Mouse (Mus musculus) yolk sac, embryonic 10.5 days (tissue): Measurements from ENCODE around the gene Clmp.
A peak's percentile ranks its signal among the peaks of the same experiment; 100 is the strongest.
"Not testable (repeated sequence)": the region's sequence is repeated elsewhere in the genome, so short reads cannot be mapped to it uniquely, and the experiment has no call there.

Source experiments
- DNase-seq: peaks from one replicate; pipeline ENCODE4 v3.0.0-alpha.2; 2017; ENCODE audit warnings: low spot score

Clmp gene

GRCm38 (mm10) chr9:40731591-40732048 is 45.9 kb downstream of the Clmp start:
- DNase-seq, result peak; percentile 38

DNA sequence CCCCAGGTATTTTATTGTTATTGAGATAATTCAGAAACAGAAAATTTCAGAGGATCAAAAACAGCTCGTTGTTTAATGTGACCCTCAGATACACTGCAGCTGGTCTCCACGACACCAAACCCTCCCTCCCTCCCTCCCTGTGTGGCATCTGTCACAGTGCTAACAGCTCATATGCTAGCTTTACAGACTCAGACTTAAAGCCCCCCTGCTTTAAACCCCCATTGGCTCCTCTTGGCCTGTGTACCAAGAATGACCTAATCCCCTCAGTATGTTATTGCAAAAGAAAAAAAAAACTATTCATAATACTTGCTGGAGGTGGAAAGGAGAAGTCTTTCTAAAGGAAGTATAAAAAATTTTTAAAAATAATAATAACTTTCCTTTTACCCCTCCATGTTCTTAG is 46.5 kb downstream of the Clmp start:
- no peak for DNase-seq

DNA sequence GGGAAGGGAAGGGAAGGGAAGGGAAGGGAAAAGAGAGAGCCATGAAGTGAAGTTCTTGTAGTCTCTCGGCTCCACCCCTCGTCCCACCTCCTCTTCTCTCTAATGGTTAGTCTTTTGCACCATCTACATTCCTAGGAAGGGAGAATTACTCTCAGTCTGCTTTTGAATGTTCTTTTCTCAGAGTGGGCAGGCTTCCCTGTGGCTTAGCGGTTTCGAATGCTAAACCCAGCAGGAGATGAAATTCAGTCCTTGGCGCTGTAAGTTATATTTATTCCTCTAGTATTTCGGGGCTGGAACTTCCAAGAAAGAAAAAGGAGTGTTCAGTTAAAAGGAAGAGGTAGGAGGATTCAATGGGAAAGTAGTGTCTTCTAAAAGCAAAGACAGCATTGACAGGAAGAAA is 51.4 kb downstream of the Clmp start:
- no peak for DNase-seq

- peak; percentile 24 for DNase-seq
These were observed 57.8 kb downstream of the Clmp start for GRCm38 (mm10) chr9:40743525-40744034.

- DNase-seq, result peak; percentile 69
These were observed 58.5 kb downstream of the Clmp start for GRCm38 (mm10) chr9:40744233-40744632.

DNA sequence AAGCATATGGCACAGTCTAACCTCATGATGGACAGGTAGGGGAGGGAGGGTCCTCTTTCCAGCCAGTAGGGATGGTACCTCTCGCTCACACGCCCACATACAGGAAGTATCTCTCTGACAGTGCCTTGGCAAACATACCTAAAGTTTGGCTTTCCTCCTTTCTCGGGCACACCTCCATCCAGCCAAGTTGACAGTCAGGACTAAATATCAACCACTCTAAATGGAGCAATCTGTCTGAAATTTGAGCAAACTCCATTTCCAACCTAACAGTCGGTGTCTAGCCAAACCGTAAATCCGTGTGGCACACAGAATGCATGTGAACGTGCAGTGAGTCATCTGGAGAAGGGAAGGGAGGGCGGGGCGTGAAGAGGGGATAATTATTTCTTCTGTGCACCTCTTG is 61.0 kb downstream of the Clmp start:
- no peak for DNase-seq

- no peak for DNase-seq
These were observed 61.5 kb downstream of the Clmp start for GRCm38 (mm10) chr9:40747249-40747648.

DNA sequence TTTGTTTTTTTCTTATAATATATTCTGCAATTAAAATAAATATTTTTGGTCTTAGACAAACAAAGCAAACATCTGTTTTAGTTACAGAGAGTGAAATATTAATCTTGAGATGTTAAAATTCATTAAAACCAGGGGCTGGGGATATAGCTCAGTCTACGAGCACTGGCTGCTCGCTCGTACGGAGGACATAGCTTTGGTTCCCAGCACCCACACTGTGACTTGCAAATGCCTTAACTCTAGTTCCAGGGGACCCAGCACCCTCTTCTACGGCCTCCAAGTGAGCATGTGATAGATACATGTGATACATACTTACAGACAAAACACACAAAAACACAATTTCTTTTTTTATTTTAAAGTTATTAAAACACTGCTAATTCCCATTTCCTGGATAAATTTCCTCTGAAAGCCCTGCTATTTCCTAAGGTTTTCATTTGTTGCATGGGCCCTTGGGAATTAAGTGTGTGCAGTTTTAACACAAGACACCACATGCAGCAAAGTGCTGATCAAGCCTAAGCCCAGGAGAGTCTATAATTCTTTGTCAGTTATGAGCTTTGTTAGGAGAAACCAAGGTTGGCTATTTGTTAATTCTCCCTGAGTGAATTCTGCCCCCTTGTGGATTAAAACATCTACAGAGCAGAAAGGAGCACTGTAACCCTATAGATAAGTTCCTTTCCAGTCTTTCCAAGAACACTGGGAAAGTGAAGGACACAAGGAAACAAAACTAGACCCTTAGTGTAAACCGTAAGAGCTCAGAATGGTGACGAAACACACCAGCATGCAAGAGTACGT is 64.3 kb downstream of the Clmp start:
- DNase-seq, result peak; percentile 62

DNA sequence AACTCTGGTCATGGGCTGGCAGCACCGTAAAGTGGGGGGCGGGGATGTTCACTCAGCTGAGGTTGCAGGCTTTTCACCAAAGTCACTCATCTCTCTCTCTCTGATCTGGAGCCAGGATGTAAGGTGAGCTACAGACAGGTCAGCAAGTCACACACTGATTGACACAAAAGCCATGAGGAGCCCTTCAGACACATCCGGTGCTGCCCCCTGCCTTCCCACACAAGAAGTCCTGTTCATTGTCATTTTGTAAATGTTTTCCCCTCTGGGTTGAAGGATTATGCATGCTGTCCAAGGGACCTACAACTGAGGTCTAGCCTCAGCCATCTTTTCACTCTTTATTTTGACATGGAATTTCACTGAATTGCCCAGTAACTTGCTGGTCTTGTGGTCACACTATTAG is 66.0 kb downstream of the Clmp start:
- no peak for DNase-seq

GRCm38 (mm10) chr9:40756401-40756800 is 70.6 kb downstream of the Clmp start:
- no peak for DNase-seq

DNA sequence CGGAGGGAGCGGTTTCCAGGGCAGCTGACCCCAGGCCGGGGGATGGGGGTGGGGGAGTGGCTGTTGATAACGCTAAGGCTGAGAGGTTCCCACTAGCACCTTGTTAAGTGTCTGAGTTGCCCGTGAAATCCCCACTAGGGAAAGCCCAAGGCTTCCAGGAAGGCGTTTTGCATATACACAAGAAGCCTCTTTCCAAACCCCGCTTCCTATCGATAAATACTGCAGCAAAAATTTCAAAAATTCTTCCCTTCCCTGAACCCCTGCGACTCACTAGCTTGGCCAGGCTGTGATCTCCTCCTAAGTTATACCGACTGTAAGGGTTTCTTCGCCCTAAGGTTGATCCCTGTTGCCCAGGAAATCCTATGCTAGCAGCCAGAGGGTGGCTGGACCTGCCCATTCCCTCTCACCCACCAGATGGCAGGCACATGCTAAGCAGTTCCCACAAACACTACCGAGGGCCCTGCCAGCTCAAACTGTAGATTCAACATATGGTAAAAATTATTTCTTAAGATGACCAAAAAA is 71.4 kb downstream of the Clmp start:
- no peak for DNase-seq

GRCm38 (mm10) chr9:40757685-40758270 is 72.0 kb downstream of the Clmp start:
- DNase-seq, result peak; percentile 79

DNA sequence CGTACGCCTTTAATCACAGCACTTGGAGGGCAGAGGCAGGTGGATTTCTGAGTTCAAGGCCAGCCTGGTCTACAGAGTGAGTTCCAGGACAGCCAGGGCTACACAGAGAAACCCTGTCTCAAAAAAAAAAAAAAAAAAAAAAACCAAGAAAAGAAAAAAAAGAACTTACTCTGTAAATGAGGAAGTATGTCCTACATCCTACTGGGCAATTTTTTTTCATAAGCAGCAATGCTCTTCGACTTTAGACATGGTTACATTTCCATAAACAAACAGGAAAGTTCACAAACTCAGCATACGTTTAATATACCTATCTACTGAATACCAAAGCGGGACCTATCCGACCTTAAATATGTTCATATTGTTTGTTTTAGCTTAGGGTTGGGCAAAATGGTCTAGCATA is 76.6 kb downstream of the Clmp start:
- DNase-seq, result no peak

DNA sequence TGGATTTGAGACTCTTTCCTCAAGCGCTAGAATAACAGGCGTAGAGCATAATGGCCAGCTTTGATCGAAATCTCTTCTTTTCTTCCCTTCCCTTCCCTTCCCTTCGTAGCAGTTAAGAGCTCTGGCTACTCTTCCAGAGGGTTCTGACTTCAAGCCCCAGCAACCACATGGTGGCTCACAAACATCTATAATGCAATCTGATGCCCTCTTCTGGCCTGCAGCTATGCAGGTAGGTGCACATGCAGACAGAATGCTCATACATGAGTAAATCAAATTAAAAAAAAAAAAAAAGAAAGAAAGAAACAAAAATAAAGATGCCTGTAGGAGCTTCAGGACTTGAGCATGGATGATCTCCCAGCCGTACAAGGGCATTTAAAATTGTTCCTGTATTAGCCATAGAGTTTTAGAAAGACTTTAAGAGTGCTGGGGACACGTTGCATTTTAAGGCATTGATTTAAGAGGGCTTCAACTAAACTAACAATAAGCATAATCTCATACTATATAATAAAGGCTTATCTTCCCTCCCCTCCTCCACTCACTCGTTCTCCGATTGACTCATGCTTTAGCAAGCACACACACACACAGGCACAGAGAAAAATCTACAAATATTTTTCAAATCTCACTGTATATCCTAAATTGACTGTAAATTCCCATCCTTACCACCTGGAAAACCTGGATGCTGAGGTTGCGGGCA is 79.3 kb downstream of the Clmp start:
- DNase-seq, result no peak

- DNase-seq, result no peak
These were observed 79.8 kb downstream of the Clmp start for GRCm38 (mm10) chr9:40765581-40765940.

DNA sequence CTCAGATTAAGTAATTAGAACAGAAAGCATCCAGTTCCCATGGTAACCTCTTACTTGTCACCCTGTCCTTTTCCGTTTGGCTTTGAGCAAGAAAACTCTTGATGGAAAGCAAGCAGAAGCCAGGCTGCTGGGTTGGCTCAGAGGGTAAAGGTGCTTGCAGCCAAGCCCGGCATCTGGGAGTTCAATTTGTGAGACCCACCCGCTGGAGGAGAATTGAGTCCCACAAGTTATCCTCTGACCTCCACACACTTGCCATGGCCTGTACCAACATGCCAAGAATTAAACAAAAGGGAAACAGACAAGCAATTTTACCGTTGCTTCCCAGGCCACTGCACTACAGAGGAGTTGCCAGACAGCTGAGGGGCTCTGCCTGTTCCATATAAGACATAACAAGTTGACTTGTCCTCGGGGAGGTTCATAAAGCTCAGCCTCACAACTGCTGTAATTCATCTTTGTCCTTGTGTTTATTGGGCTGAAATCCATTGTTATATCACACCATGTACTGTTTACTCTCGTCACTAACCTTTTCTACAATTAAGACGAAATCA is 80.4 kb downstream of the Clmp start:
- DNase-seq, result no peak

DNA sequence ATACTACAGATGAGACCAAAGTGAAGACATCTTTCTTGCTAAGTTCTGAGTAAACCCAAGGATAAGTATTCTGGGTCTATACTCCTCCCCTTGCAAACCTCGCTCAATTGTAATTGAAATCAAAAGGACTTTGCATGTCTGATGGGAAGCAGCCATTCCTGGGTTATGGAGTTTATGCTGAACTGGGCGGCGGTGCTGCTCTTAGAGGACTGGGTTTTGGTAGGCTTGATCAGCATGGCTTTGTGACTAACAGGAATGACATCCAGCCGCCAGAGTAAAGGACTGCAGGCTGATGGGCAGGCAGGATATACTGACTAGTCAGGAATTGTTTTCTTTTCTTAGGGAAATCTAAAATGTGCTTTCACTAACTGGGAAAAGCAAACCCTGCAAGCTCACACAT is 82.2 kb downstream of the Clmp start:
- no peak for DNase-seq

GRCm38 (mm10) chr9:40772246-40772645 is 86.5 kb downstream of the Clmp start:
- DNase-seq, result no peak

- DNase-seq, result not testable (repeated sequence)
These were observed 87.4 kb downstream of the Clmp start for GRCm38 (mm10) chr9:40773142-40773541.

DNA sequence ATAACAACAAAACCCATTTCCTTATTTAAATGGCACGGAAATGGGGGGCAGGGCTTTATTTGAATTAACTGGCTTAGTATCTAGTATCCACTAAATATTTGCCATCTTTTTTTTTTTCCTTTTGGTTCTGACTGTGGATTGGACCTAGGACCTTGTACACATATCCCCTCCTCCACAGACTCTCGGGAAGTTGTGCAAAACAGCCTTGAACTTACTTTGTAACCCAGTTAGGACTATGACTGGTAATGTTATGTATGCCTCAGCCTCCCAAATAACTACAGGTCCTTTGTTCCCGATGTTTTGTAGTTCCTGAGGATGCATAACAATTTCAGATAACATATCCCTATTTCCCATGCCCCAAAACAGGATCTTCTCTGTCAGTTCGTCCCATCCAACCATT is 88.1 kb downstream of the Clmp start:
- no peak for DNase-seq

GRCm38 (mm10) chr9:40776044-40776443 is 90.3 kb downstream of the Clmp start:
- no peak for DNase-seq

DNA sequence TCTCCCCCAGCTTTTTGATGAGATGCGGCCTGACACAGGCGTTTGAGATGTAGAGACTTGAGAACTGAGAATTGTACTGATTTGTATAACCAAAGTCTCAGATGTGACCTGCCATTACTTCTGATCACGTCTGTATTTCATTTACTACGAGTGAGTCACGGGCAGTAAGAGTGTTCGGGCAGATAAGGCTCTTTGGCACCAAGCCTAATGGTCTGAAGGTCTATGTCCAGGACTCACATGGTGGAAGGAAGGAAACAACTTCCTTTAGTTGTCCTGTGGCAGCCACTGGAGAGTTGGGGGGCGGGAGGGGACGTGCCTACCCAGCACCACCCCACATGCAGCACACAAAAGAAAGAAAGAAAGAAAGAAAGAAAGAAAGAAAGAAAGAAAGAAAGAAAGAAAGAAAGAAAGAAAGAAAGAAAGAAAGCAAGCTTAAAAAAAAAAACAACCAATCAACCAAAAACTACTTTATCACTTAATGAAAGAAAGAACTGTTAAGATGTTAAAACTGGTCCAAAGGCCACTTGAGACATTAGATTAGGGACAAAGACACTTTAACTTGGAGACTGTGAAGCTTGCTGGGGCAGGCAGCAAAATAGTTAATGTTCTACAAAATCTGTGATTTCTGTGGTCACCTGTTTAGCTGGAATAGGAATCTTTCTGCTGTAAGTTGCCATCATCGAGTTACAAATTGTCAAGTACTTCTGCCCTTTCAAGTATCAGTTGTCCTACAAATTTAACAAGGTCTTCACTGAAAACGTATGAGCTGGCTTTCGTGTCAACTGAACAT is 90.9 kb downstream of the Clmp start:
- DNase-seq, result peak; percentile 73
